Mouse (Mus musculus) c-Kit-negative CD71-positive TER-119-positive erythroid progenitor cells, embryonic 14.5 days (primary cell): ENCODE results near the gene Pigx.

Experiments
- DNase-seq: peaks from one replicate; pipeline ENCODE4 v3.0.0-alpha.2; 2013; ENCODE audit warnings: low read depth, low spot score

Gene Pigx

GRCm38 (mm10) chr16:32059840-32060523 is 39.6 kb downstream of the Pigx start:
- DNase-seq: no peak

- no peak for DNase-seq
Measured at GRCm38 (mm10) chr16:32058817-32059216, 40.7 kb downstream of the Pigx start.

GRCm38 (mm10) chr16:32042367-32042766 is 57.2 kb downstream of the Pigx start:
- no peak for DNase-seq
